Mouse (Mus musculus): ENCODE results near the gene Cited4. TPM values are rescaled to one million over a fixed set of nuclear protein-coding genes. Genes with fewer than 3 reads are reported as not detected.

Cited4 gene
- polyA plus RNA-seq, 1 experiment from 2014 or later: 1.5 TPM

DNA sequence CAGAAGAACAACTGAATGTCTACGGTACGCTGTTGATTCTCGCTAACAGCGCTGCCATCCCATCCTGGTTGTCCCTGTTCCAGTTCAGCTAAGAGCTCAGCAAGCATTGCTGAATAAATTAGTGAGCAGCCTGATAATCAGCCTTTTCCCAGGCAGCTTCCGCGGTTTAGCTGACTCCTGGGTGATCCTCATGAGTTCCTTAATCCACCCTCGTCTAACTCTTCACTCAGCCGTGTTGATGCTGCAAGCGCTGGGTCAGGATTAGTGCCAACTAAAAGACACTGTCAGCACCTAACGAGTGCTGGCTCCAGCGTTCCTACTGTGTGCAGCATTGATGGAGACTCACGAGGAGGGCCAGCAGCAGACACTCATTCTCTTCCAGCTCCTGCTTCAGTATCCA lies 4.7 kb downstream of the Cited4 start:
- ATAC-seq (ENCODE audit: low read depth): no peak
- peaks cover 8% of the 10 kb centered on the region for H3K4me1 ChIP-seq (replicated peaks; ENCODE audit: control insufficient read depth, insufficient read depth, low read length)
- WGBS: 53% methylated on average over 12 of the region's 12 CpGs
- no peak overlapping the region for H3K4me2 ChIP-seq (ENCODE audit: low read depth, low read length)
- H3K27me3 ChIP-seq (ENCODE audit: control insufficient read depth, insufficient read depth, low read depth, low read length): peaks cover 20% of the 10 kb centered on the region
- no peaks in the 10 kb centered on the region for H3K36me3 ChIP-seq (ENCODE audit: control insufficient read depth, insufficient read depth, low read length)
- H3K27ac ChIP-seq (ENCODE audit: low read length): no peak overlapping the region
- no peak overlapping the region for H3K4me3 ChIP-seq (ENCODE audit: low read length)
- no peaks in the 10 kb centered on the region for H3K9me3 ChIP-seq (ENCODE audit: control insufficient read depth, low read length)
- H3K9ac ChIP-seq (ENCODE audit: low read length): no peak overlapping the region

DNA sequence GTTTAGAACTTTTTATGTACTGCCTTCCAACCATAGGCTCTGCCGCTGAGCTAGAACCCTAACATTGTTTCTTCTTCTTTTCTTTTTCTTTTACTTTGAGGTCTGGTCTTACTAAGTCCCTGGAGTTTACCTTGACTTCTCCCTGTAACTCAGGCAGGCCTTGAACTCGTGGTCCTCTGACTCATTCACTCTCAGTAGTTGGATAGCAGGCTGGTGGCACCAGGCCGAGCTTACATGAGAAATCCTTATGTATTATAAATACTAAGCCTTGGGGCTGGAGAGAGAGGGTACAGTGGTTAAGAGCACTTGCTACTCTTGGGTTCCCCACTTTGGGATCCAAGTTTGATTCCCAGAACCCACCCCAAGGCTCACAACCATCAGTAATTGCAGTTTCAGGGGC lies 7.2 kb downstream of the Cited4 start:
- Histone ChIP-seq H3K4me2 (ENCODE audit: low read depth, low read length) (no peak overlapping the region), H3K4me1 (replicated peaks; ENCODE audit: control insufficient read depth, insufficient read depth, low read length) (no peaks in the 10 kb centered on the region), H3K9me3 (ENCODE audit: control insufficient read depth, low read length) (no peaks in the 10 kb centered on the region), H3K27ac (ENCODE audit: low read length) (no peak overlapping the region), H3K4me3 (ENCODE audit: low read length) (no peak overlapping the region), H3K36me3 (ENCODE audit: control insufficient read depth, insufficient read depth, low read length) (no peaks in the 10 kb centered on the region), H3K27me3 (ENCODE audit: control insufficient read depth, insufficient read depth, low read depth, low read length) (peaks cover 2% of the 10 kb centered on the region; the same call in 1 of the 2 replicates), H3K9ac (ENCODE audit: low read length) (no peak overlapping the region)
- no peak for ATAC-seq (ENCODE audit: low read depth)
- 81% methylated on average over 3 of the region's 3 CpGs for WGBS

DNA sequence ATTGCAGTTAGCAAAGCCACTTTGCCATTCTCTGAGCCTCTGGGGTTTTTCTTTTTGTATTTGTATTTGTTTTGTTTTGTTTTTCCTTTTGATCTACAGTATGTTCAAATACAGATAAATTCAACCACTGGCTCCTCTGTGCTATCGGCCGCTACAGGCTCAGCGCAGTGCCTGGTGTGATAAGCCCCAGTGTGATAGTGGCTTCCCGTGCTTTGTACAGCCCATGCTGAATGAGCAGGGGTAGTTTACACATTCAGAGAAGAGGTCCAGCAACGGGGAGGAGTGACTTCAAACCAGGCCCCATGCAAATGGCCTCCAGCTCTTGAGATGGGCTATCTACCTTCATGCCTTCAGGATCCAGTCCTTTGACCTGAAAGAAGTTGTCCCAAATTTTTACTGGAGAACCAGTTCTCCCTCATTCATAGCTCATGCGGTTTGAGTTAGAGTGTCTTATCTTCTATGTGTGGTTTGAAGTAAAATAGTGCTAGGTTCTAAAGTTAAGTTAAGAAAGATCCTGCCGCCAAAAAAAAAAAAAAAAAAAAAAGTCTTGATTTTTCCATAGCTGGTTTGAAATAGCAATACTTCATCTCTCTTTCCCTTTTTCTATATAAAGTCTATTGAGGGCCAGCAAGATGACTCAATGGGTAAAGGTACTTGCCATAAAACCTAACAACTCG lies 8.5 kb downstream of the Cited4 start:
- peaks cover 2% of the 10 kb centered on the region; the same call in 1 of the 2 replicates for H3K27me3 ChIP-seq (ENCODE audit: control insufficient read depth, insufficient read depth, low read depth, low read length)
- no peak overlapping the region for H3K9ac ChIP-seq (ENCODE audit: low read length)
- no peaks in the 10 kb centered on the region for H3K9me3 ChIP-seq (ENCODE audit: control insufficient read depth, low read length)
- no peak overlapping the region for H3K27ac ChIP-seq (ENCODE audit: low read length)
- no peaks in the 10 kb centered on the region for H3K36me3 ChIP-seq (ENCODE audit: control insufficient read depth, insufficient read depth, low read length)
- WGBS: 61% methylated on average over 8 of the region's 8 CpGs
- no peak overlapping the region for H3K4me3 ChIP-seq (ENCODE audit: low read length)
- no peaks in the 10 kb centered on the region for H3K4me1 ChIP-seq (replicated peaks; ENCODE audit: control insufficient read depth, insufficient read depth, low read length)
- ATAC-seq (ENCODE audit: low read depth): no peak
- H3K4me2 ChIP-seq (ENCODE audit: low read depth, low read length): no peak overlapping the region

DNA sequence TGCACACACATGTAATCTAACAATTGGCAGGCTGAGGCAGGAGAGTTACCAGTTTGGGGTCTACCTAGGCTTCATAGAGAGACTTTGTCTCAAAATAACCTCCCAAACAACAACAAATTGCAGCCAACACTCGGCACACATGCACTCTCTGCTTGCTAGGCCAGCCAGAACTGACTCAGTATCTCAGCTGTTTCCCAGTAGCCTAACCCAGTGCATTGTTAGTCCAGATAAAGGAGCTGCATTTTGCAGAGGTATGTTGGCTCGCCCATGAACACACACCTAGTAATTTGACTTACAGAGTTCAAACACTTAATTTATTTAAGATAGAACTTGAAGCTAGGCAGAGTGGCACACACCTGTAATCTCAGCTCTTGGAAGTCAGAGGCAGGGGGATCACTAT lies 9.3 kb downstream of the Cited4 start:
- H3K4me1 ChIP-seq (replicated peaks; ENCODE audit: control insufficient read depth, insufficient read depth, low read length): no peaks in the 10 kb centered on the region
- 55% methylated on average over 2 of the region's 2 CpGs for WGBS
- no peaks in the 10 kb centered on the region for H3K9me3 ChIP-seq (ENCODE audit: control insufficient read depth, low read length)
- no peaks in the 10 kb centered on the region for H3K36me3 ChIP-seq (ENCODE audit: control insufficient read depth, insufficient read depth, low read length)
- H3K4me3 ChIP-seq (ENCODE audit: low read length): no peak overlapping the region
- no peak overlapping the region for H3K4me2 ChIP-seq (ENCODE audit: low read depth, low read length)
- no peak for ATAC-seq (ENCODE audit: low read depth)
- H3K27me3 ChIP-seq (ENCODE audit: control insufficient read depth, insufficient read depth, low read depth, low read length): peaks cover 2% of the 10 kb centered on the region; the same call in 1 of the 2 replicates
- H3K9ac ChIP-seq (ENCODE audit: low read length): no peak overlapping the region
- no peak overlapping the region for H3K27ac ChIP-seq (ENCODE audit: low read length)

DNA sequence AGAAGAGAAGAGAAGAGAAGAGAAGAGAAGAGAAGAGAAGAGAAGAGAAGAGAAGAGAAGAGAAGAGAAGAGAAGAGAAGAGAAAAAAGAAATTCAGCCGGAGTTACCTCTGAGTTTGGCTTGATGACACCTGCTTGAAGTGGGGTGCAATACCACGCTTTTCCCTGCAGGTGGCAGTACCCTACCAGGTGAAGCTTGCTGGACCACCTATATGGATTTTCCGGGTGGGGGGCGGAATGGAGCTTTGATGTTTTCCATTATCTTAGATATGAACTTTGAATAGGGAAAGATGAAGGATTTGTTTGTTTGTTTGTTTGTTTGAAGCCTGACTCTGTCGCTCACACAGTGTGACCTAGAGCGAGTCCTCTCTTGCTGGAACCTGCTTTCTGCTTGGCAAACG lies 14.6 kb downstream of the Cited4 start:
- Histone ChIP-seq H3K9me3 (ENCODE audit: control insufficient read depth, low read length) (no peaks in the 10 kb centered on the region), H3K4me2 (ENCODE audit: low read depth, low read length) (no peak overlapping the region), H3K36me3 (ENCODE audit: control insufficient read depth, insufficient read depth, low read length) (no peaks in the 10 kb centered on the region), H3K27me3 (ENCODE audit: control insufficient read depth, insufficient read depth, low read depth, low read length) (no peaks in the 10 kb centered on the region), H3K4me1 (replicated peaks; ENCODE audit: control insufficient read depth, insufficient read depth, low read length) (no peaks in the 10 kb centered on the region), H3K27ac (ENCODE audit: low read length) (no peak overlapping the region), H3K9ac (ENCODE audit: low read length) (no peak overlapping the region), H3K4me3 (ENCODE audit: low read length) (no peak overlapping the region)
- ATAC-seq (ENCODE audit: low read depth): no peak
- WGBS: 47% methylated on average over 7 of the region's 7 CpGs

DNA sequence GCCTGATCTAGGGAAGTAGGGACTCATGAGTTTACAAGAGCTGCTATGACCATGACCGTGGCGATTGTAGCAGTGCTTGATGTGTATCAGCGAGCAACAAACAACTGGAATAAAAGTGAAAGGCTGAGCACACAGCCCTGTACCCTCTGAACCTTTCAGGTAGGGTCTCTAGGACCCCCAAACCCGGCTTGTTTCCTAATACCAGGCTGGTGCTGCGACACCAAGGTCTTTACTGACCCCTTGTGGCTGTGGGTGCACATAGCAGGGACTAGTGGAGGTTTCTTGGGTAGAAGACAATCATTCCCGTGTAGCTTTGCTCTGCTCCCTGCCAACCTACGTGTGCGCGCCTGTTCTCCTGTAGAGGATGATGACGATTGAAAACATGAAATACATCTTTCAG lies 15.8 kb downstream of the Cited4 start:
- Histone ChIP-seq H3K4me1 (replicated peaks; ENCODE audit: control insufficient read depth, insufficient read depth, low read length) (no peaks in the 10 kb centered on the region), H3K9me3 (ENCODE audit: control insufficient read depth, low read length) (no peaks in the 10 kb centered on the region), H3K27ac (ENCODE audit: low read length) (no peak overlapping the region), H3K4me3 (ENCODE audit: low read length) (no peak overlapping the region), H3K36me3 (ENCODE audit: control insufficient read depth, insufficient read depth, low read length) (no peaks in the 10 kb centered on the region), H3K27me3 (ENCODE audit: control insufficient read depth, insufficient read depth, low read depth, low read length) (no peaks in the 10 kb centered on the region), H3K4me2 (ENCODE audit: low read depth, low read length) (no peak overlapping the region), H3K9ac (ENCODE audit: low read length) (no peak overlapping the region)
- no peak for ATAC-seq (ENCODE audit: low read depth)
- 37% methylated on average over 10 of the region's 10 CpGs for WGBS

DNA sequence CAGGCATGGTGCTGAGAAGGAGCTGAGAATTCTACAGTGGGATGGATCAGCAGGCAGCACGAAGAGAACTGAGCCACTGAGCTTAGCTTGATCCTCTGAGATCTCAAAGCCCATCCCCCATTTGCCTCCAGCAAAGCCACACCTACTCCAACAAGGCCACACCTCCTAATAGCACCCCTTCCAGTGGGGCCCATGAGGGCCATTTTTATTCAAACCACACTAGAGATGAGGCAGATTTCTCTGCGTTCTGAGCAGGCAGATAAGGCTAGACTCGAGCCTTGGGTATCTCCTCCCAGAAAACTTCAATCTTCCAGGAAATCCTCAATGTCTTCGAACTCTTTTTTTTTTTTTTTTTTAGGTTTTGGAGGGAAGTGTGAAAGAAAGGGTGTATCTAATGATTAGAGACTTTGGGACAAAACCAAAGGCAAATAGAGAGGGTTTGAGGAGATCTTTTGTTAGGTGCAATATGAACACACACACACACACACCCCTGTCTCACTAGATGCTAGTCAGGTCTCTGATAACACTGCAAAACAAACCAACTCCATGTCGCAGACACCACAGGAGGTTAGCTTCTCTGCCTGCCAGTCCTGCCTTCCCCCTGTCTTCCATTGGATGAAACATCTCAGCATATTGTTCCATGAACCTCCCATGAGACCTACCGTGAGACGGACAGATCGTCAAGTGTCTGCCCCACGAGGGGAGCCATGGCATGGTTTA lies 17.1 kb downstream of the Cited4 start:
- no peak overlapping the region for H3K4me2 ChIP-seq (ENCODE audit: low read depth, low read length)
- H3K9me3 ChIP-seq (ENCODE audit: control insufficient read depth, low read length): no peaks in the 10 kb centered on the region
- H3K4me3 ChIP-seq (ENCODE audit: low read length): no peak overlapping the region
- no peak overlapping the region for H3K9ac ChIP-seq (ENCODE audit: low read length)
- peaks cover 2% of the 10 kb centered on the region; the same call in 1 of the 2 replicates for H3K4me1 ChIP-seq (replicated peaks; ENCODE audit: control insufficient read depth, insufficient read depth, low read length)
- H3K27ac ChIP-seq (ENCODE audit: low read length): no peak overlapping the region
- H3K36me3 ChIP-seq (ENCODE audit: control insufficient read depth, insufficient read depth, low read length): no peaks in the 10 kb centered on the region
- no peaks in the 10 kb centered on the region for H3K27me3 ChIP-seq (ENCODE audit: control insufficient read depth, insufficient read depth, low read depth, low read length)
- 39% methylated on average over 9 of the region's 9 CpGs for WGBS
- ATAC-seq (ENCODE audit: low read depth): no peak

DNA sequence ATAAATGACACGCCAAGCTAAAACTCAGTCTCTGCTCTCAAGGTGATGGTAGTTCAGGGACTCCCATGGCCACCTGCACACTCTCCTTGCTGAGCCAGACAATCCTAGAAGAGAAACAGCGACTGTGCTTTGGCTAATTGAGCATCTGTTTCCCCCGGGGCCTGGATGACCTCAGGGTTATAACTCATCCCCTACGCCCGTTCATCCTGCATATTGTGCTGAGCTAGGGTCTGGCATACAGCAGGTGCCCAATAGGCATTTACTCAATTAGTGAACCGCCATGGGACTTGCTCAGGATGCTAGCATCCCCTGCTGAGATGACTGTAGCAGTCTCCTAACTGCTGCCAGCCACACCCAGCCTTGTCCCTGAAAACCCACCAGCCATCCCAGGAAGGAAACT lies 20.9 kb downstream of the Cited4 start:
- Histone ChIP-seq H3K27ac (ENCODE audit: low read length) (no peak overlapping the region), H3K4me1 (replicated peaks; ENCODE audit: control insufficient read depth, insufficient read depth, low read length) (peaks cover 2% of the 10 kb centered on the region; the same call in 1 of the 2 replicates), H3K36me3 (ENCODE audit: control insufficient read depth, insufficient read depth, low read length) (no peaks in the 10 kb centered on the region), H3K4me2 (ENCODE audit: low read depth, low read length) (no peak overlapping the region), H3K9ac (ENCODE audit: low read length) (no peak overlapping the region), H3K27me3 (ENCODE audit: control insufficient read depth, insufficient read depth, low read depth, low read length) (no peaks in the 10 kb centered on the region), H3K9me3 (ENCODE audit: control insufficient read depth, low read length) (no peaks in the 10 kb centered on the region), H3K4me3 (ENCODE audit: low read length) (no peak overlapping the region)
- no peak for ATAC-seq (ENCODE audit: low read depth)
- 46% methylated on average over 6 of the region's 6 CpGs for WGBS

DNA sequence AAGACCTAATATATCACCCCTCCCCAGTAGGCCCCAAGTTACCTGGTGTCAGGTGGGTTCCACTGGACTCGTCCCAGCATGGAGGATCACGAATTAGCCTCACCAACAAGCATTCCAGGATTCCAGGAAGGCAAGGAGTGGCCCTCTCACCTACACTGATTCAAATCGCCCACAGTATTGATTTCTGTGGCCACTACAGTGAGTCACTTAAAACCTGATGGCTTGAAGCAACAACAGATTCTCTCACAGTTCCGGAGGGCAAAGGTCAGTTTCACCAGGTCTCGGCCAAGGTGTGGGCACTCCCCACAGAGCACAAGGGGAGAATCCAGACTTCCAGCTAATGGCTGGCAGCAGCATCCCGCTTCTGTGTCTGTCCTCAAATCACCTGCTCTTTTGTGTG lies 22.9 kb downstream of the Cited4 start:
- Histone ChIP-seq H3K27me3 (ENCODE audit: control insufficient read depth, insufficient read depth, low read depth, low read length) (no peaks in the 10 kb centered on the region), H3K9ac (ENCODE audit: low read length) (no peak overlapping the region), H3K4me3 (ENCODE audit: low read length) (no peak overlapping the region), H3K4me2 (ENCODE audit: low read depth, low read length) (no peak overlapping the region), H3K36me3 (ENCODE audit: control insufficient read depth, insufficient read depth, low read length) (no peaks in the 10 kb centered on the region), H3K4me1 (replicated peaks; ENCODE audit: control insufficient read depth, insufficient read depth, low read length) (peaks cover 2% of the 10 kb centered on the region; the same call in 1 of the 2 replicates), H3K27ac (ENCODE audit: low read length) (no peak overlapping the region), H3K9me3 (ENCODE audit: control insufficient read depth, low read length) (no peaks in the 10 kb centered on the region)
- 70% methylated on average over 6 of the region's 6 CpGs for WGBS
- no peak for ATAC-seq (ENCODE audit: low read depth)
